Mouse (Mus musculus) monocyte, adult 5-6 weeks (primary cell): ENCODE results near the gene Polr1e. TPM values are rescaled to one million over a fixed set of nuclear protein-coding genes. Genes with fewer than 3 reads are reported as not detected.
A peak's percentile ranks its signal among the peaks of the same experiment; 100 is the strongest.
"Not testable (repeated sequence)": the region's sequence is repeated elsewhere in the genome, so short reads cannot be mapped to it uniquely, and the experiment has no call there.

Source experiments
- ATAC-seq: fragments of 153-309, 156-312 bp; replicated peaks from 2 replicates; pipeline ENCODE4 v1.8.0; 2017; ENCODE audit warnings: mild to moderate bottlenecking; ENCODE audit not compliant: low TSS enrichment, insufficient number of reproducible peaks, severe bottlenecking, poor library complexity, low FRiP score
- total RNA-seq: library from RNA; stranded (forward); fragments of 200-1000, 200-491, 200-594 nt; gene quantifications from 3 replicates; pipeline ENCODE4 v1.2.3, GENCODE M21; 2017

The Polr1e gene
- 18.7 to 27.2 TPM (median 21.9 TPM) in 3 replicates for total RNA-seq

GRCm38 (mm10) chr4:45018452-45018980 lies at the start of gene Polr1e:
TSS of gene Polr1e (plus strand) at chr4:45018583.
- peak; percentile 94 for ATAC-seq

GRCm38 (mm10) chr4:44970056-44970455 lies 48.3 kb upstream of the Polr1e start:
- no peak for ATAC-seq

GRCm38 (mm10) chr4:44970612-44971110 lies 47.7 kb upstream of the Polr1e start:
- ATAC-seq, result peak; percentile 56

GRCm38 (mm10) chr4:44973450-44973849 lies 44.9 kb upstream of the Polr1e start:
- peak; percentile 81 for ATAC-seq

GRCm38 (mm10) chr4:44973871-44974270 lies 44.5 kb upstream of the Polr1e start:
- no peak for ATAC-seq

- no peak for ATAC-seq
Measured at GRCm38 (mm10) chr4:44974331-44974730, 44.1 kb upstream of the Polr1e start.

GRCm38 (mm10) chr4:44976026-44976615 lies 42.3 kb upstream of the Polr1e start:
- no peak for ATAC-seq

- no peak for ATAC-seq
Measured at GRCm38 (mm10) chr4:44976921-44977710, 41.3 kb upstream of the Polr1e start.

- no peak for ATAC-seq
Measured at GRCm38 (mm10) chr4:44978175-44978574, 40.2 kb upstream of the Polr1e start.

GRCm38 (mm10) chr4:44979794-44980338 lies 38.5 kb upstream of the Polr1e start:
- ATAC-seq, result no peak

- ATAC-seq, result peak; percentile 62
Measured at GRCm38 (mm10) chr4:44981280-44981973, 37.0 kb upstream of the Polr1e start, which contains the start of gene Grhpr. TSS of gene Grhpr (plus strand) at chr4:44981395.

- no peak for ATAC-seq
Measured at GRCm38 (mm10) chr4:44981974-44982287, 36.5 kb upstream of the Polr1e start.

GRCm38 (mm10) chr4:44982440-44983130 lies 35.8 kb upstream of the Polr1e start:
- no peak for ATAC-seq

GRCm38 (mm10) chr4:44983131-44983740 lies 35.1 kb upstream of the Polr1e start:
- ATAC-seq, result no peak

GRCm38 (mm10) chr4:44990560-44990959 lies 27.8 kb upstream of the Polr1e start:
- no peak for ATAC-seq

GRCm38 (mm10) chr4:44992330-44992729 lies 26.1 kb upstream of the Polr1e start:
- ATAC-seq, result not testable (repeated sequence)

- ATAC-seq, result not testable (repeated sequence)
Measured at GRCm38 (mm10) chr4:44993179-44993578, 25.2 kb upstream of the Polr1e start.

- ATAC-seq, result no peak
Measured at GRCm38 (mm10) chr4:44993847-44994246, 24.5 kb upstream of the Polr1e start.
